Mouse (Mus musculus) frontal cortex, postnatal 14 days (tissue): Measurements from ENCODE around the gene Kcnrg.
"Not testable (repeated sequence)": the region's sequence is repeated elsewhere in the genome, so short reads cannot be mapped to it uniquely, and the experiment has no call there.

ENCODE experiments used
- DNase-seq, 2 experiments: peaks; one replicate each; pipeline ENCODE4 v3.0.0; 2022; ENCODE audit warnings: low spot score in 2 of 2

The Kcnrg gene

DNA sequence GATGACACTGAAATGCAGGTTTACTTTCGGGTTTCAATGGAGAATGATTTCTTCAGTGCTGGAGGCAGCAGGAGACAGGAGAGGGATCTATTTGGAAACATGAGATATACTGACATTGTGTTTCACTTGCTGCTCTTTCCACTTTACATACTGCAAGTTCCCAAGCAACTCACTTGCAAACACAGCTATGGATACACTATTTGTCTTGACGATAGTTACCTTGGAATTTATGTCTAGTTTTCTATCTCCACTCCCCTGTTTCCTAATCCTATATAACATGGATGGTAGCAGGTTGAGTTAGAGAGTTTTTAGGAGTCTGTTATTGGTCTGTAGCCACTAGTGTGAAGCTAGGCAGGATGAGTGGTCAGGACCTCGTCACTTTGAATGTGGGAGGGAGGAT is at the start of gene Kcnrg:
Kcnrg (plus strand) TSS at position 301 of the 400 bp plus-strand sequence.
- DNase-seq: no peak

DNA sequence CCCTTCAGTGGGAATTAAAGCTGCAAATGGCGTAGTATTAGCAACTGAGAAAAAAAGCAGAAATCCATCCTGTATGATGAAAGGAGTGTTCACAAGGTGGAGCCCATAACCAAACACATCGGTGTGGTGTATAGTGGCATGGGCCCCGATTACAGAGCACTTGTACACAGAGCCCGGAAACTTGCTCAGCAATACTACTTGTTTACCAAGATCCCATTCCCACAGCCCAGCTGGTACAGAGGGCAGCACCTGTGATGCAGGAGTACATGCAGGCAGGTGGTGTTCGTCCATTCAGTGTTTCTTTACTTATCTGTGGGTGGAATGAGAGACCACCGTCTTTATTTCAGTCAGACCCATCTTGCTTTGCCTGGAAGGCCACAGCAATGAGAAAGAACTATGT is 48.4 kb upstream of the Kcnrg start:
- DNase-seq: no peak

DNA sequence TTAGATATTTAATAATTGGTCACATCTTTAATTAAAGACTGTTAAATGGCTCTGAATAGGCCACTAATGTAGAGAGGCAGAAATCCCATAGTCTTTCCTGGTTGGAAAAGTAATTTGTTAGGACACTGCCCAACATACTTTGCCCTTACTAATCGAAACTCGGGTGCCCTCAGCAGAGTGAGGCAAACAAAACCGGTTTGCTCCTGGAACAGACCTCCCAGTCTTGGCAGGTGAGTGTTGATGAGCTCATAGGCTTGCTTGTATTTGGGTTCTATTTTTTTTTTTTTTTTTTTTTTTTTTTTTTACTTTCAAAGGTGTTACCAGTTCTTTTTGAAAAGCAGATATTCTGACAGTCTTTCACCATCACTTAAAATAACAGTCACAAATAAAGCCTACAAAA is 47.4 kb upstream of the Kcnrg start:
- no peak for DNase-seq

DNA sequence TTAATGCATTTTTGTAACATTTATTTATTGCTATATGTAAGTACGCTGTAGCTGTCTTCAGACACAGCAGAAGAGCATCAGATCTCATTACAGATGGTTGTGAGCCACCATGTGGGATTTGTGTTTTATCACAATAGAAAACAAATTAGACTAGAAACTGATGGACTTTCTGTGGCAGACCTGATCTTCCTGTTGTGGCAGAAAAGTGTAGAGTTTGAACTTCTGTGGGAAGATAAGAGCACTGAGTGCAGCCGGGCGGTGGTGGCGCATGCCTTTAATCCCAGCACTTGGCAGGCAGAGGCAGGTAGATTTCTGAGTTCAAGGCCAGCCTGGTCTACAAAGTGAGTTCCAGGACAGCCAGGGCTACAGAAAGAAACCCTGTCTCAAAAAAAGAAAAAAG is 41.0 kb upstream of the Kcnrg start:
- not testable (repeated sequence) for DNase-seq

DNA sequence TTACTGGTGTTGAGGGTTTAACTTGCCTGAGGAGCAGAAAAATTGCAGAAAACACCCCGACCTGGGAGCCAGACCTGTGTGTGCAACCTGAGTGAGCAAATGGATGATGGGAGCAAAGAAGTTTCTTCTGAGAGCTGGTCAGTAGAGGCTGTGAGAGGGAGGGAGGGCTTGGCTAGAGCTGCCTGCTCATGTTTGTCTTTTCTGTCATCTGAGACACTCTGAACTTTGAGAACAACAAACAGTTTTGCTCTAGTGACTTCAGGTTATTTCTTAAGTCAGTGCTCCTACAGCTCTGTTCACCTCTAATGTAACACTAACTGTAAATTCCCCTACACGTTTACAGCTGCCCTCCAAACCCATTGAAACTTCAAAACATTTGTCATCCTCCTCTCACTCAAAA is 37.9 kb upstream of the Kcnrg start:
- no peak for DNase-seq

DNA sequence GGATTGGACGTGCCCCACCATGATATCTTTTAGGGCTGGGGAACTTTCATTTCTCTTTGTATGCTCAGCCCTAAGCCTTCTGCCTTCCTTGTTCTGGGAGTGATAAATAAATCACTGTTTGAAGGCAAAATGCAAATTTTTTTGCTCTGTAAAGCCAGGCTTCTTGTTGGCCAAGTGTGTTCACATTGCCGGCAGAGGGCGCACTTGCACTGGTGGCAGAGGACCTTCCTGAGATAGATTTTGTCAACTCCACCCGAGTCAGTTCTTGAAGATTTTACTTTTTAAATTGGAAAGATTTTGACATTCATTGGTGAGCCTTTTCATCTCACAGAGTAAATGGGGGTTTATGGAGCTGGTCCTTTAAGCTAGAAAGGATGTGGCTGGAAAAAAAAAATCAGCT is 35.9 kb upstream of the Kcnrg start:
- peak; percentile 52 to 78 for DNase-seq

DNA sequence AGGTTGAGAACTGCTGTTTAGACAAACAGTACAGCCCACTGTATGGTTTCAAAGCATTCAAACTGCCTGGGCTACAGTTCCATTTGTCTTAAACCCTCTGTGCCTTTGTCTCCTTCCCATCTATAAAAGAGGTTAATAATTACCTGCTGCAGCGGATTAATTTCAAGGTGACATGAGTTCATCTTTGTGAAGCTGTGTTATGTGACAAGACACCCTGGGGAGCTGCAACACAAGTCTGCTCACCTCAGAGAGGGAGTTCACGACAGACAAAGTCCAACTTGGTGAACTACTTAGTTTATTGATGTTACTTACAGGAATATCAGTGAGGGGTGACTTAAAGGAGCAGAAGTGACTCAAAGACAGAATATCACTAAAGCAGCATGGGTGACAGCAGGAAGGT is 35.1 kb upstream of the Kcnrg start:
- DNase-seq: no peak

DNA sequence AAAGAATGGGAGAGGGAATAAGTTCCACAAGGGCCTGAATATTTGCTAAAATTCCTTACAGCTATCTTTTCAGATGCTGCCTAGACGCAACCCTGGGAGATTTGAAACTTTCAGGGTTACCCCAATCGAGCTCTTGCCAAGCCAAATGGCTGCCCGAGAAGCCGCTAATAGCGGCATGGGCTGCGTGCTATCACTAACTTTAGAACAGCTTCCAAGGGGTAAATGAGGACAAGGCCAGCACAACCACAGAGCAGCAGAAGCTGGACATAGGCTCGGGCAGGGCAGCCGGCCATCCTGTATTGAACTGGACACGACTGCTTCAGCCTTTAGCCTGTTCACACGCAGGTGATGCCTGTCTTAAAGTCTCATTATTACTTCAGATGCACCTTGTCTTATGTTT is 32.2 kb upstream of the Kcnrg start:
- DNase-seq: no peak

DNA sequence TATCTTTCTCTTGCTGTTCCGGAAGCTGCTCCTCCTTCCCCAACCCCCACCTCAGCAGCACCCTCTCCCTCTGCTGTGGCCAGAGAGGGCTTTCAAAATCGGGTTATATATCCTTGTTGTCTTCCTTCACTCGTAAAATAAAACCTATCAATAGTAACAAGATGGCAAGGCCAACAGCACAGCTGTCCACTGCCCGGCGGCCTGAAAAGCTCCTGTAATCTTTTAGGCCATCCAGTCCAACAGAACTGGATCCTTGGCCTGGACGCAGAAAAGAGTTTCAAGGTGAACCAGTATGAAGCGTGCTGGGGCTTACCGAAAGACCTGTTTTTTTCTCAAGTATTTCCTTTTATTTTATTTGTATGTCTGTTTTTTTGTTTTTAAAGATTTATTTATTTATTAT is 31.3 kb upstream of the Kcnrg start:
- DNase-seq: no peak

DNA sequence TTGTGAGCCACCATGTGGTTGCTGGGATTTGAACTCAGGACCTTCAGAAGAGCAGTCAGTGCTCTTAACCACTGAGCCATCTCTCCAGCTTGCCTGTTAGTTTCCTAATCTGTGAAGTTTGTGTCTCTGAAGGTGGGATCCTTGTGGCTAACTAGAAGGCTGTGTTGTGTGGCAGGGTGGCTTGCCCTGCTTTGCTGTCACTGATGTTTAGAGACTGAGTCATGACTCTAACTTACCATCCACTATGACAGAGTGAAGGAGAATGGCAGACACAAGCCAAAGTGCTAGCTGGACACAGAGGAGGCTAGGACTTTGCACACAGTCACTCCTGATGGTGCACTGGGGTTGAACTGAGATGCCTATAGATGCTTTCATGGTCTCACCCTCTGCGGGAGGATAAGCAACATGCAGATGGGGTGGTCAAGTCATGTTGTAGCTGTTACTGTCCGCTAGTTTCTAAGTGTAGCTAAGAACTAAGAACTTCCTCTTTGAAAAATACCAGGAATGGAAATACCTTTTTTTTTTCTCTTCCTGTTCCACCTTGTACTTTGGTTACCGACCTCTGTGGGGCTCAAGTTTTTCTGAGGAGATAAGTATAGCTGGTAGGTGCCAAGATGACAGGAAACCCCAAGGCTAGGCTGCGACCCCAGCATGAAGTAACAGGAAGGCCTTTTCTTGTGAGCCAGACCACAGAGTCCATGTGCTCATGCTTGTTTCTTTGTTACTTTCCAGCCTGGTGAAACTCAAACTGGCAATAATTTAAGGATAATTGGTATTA is 17.8 kb upstream of the Kcnrg start:
- DNase-seq: no peak

DNA sequence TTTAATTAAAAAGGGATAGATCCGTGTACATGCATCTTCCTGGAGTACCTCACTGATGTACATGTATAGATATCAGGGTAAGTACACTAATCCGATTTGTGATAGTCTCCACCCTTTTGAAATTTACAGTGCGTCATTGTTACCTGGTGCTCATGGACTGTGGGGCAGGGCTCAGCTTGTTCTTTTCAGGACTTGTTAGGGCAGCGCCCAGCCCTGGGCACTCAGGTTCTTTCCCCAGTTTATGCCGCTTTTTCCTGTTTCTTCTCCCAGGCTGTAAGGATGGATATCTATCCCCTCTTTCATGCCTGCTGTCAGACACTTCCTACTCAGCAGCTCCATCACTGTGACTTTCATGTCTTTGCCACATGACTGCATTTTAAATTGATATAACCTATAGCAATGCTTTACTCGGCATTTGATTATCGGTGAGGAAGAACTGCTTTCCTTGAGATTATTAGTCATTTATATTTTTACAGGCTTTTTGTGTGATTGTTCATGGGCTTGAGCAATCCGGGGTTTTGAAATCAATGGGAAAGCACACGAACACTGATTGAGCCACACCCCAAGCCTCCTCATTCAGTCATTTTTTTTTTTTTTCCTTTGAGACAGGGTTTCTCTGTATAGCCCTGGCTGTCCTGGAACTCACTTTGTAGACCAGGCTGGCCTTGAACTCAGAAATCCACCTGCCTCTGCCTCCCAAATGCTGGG is 10.4 kb upstream of the Kcnrg start:
- DNase-seq: no peak

DNA sequence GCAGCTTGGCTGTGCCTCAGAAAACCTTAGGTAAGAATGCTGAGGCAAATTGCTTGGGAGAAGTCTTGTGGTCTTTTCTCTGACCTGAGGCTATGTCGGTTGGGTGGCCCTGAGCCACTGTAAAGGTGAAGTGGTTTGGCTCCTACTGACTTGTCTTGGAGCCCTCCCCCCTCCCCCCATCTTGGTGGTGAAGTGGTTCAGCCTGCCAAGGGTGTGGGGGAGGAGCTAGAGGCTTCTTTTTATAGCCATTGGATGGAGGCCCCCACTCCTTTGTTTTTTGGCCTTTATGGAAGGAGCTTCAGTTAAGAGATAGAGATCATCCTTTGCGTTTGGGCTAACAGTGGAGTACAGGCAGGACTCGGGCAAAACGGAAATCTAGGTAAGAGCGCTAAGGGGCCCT is 9.3 kb upstream of the Kcnrg start, which contains the start of gene Trim13:
Trim13 (plus strand) TSS at position 280 of the 400 bp plus-strand sequence.
- DNase-seq: no peak

DNA sequence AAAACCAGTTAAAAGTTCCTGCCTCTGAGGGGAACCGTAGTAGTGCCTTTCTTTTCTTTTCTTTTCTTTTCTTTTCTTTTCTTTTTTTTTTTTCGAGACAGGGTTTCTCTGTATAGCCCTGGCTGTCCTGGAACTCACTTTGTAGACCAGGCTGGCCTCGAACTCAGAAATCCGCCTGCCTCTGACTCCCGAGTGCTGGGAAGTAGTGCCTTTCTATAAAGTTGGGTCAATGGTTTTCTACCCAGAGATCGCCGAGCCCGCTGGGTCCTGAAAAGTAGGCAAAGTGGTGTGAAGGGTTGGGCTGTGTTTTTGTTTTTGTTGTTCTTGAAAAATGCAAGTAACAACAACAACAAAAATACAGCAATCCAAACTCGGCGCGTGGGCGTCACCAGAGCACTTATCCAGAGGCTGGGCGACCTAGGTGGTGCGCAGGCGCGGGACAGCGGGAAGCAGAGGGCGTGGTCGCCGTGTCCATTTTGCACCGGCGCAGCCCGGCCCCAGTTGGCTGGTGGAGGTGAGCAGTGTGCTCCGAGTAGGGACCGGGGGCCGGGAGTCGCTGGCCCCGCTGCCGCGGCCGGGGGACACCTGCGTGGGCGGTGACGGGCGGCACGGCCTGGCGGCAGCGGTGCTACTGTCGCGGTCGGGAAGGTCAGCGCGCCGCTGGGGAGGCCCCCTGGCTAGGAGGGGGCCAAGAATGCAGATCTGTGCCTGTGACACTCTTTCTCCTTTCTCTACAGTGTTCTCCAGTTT is 8.0 kb upstream of the Kcnrg start:
- DNase-seq: peak; percentile 74 to 82

DNA sequence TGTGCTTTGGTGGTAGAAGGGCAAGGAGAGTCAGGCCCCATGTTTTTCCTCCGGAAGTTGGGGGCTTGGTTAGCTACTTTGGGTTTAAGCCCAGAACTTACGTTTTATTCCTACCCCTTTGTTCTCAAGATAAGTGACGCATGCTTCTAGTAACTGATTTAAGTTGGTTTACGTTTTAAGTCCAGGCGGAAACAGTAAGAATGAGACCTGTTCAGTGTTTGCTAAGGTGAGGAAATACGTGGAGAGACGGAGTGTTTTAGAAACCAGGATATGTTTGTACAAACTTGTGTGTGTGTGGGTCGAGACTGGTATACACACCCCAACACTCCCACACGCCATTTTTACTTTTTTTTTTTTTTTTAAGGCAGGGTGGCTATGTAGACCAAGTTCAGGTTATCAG is 5.9 kb upstream of the Kcnrg start:
- DNase-seq: no peak

DNA sequence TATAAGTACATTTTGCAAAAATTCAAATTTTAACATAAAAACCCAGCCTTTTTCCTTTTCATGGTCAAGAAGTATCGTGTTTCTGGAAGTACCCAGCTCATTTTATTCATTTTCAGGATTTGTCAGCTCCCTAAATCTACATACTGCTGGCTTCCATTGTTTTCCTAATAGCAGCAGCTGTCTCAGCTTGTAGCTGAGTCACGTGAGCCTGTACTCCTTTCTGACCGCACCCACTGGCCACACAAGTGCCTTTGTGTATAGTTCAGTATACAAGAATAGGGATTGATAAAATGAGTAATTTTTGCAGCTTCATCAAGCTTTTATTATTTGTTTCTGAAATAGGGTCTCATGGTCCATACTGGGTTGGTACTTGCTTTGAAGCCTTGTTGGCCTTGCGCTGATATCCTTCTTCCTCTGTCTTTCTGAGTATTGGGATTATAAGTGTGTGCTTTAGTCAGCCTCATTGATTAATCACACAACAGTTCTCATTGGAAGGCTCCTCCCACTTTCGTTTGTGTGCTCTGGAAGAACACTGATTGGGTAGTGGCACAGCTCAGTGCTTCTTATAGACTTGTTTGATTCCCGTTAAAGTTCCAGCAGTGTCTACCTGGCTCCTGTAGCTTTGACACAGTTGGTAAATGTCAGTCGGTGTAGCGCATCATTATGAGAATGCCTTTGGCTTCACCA is 4.0 kb upstream of the Kcnrg start:
- no peak for DNase-seq

DNA sequence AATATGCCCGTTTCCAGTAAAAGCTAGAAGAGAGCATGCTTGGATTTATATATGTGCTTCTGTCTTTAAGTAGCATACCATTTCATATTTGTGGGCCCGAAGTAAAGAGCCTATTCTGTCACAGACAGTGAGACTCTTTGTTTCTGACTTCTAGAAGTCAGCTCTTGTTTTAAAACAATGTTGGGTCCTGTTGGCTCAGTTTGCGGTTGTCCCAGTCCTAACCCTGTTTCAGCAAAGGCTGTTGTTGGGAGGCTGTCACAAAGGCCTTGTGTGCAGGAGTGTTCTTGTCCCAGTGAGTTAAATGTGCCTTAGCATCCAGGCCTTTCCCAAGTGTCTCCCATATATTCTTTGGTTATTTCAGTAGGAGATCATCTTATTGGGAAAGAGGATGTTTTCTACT is 3.2 kb upstream of the Kcnrg start:
- no peak for DNase-seq

DNA sequence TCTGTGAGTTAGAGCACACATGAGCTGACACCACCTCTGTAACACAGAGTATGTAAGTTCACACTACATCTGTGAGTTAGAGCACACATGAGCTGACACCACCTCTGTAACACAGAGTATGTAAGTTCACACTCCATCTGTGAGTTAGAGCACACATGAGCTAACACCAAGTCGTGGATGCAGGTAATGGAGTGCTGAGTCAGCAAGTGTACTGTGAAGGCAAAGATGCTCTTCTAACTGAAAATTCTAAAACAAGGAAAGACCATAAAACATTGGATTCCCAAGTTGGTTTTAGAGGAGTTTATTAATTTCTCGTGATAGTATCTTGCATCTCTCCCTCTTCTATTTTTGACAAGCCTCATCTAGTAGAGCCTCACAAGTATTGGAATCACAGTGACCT is 1.2 kb upstream of the Kcnrg start:
- not testable (repeated sequence) for DNase-seq

DNA sequence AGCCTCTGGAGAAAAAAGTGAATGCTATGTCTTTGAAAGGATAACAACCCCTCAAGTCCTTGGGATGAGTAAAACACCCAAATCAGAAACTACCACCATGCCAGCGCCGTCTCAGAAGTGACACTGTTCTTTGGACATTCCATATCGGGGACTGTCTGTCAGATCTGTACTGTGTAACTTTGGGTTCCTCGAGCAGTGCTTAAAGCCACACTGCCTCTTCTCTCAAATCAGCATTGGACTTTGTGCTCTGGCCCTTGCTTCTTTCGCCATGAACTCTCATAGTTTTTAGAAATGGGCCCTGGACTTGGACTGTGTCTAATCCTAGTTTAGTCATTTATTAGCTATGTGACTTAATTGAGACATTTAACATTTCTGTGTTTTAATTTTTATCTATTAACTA is 4.5 kb downstream of the Kcnrg start:
- no peak for DNase-seq

DNA sequence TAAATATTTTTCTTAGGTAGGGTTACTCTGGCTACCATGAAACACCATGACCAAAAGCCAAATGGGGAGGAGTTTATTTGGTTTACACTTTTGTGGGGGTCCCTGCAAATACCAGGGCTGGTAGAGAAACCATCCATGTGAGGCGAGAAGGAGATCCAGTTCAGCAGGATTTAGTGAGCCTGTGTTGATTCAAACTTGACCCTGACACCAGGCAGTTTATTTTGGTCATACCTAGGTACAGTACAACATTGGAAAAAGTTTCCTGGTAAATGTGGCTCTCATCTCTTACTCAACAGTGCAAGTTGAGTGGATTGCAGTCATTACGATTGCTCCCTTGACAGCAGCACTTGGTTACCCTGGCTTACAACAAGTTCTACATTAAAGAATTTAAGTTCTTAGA is 6.1 kb downstream of the Kcnrg start:
- DNase-seq: no peak

DNA sequence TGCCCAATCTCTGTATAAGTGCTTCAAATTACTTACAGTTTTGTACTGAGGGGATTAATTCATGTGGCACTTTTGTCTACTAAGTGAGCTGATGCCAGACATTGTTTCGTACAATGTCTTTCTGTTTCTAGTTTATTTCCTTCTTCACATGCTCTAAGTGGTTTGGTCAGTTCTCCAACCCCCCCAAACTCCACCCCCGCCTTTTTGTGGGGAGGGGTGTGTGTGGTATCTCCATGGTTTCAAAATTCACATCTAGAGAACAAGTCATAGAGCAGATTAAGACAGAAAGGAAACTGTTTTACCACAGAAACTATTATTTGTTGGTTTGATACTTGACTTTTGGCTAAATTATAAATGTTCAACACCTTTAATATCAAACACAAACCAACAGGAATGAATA is 13.1 kb downstream of the Kcnrg start:
- no peak for DNase-seq

DNA sequence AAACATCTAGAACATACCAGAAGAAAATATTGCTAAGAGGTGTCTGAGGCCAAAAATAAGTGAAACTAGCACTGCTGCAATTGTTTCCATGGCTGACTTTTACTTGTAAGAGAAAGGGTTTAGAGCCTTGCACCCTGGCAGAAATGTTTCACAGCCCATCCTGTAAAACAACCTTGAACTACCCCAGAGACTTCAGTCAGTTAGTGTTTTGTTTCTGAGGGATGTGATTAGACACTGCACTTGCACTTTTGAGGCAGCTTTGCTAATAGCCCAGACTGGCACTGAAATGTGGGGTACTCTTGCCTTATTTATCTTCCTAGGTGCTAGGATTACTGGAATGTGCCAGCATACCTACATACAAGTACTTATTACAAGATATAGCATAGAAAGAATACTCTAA is 28.7 kb downstream of the Kcnrg start:
- no peak for DNase-seq

DNA sequence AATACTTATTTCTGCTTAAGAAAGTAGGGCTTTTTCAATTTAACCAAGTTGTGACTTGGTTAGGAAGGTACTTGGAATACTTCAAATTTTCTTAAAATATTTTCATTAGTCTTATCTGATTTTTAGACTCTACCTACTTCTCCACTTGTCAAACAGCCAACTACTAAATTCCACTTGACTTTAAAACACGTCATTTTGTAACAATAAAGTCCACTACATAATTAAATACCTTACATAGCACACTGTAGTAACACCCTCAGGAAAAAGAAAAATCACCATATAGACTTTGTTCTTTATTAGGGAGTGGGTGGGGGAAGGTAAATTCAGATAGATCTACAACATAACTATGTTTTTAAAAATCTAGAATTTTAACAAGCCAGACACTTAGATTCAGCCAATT is 35.4 kb downstream of the Kcnrg start:
- no peak for DNase-seq
